Mouse (Mus musculus): Measurements from ENCODE around the gene Chek1. TPM values are rescaled to one million over a fixed set of nuclear protein-coding genes. Genes with fewer than 3 reads are reported as not detected.

Chek1 gene
- polyA plus RNA-seq, 1 experiment: 4.0 TPM

DNA sequence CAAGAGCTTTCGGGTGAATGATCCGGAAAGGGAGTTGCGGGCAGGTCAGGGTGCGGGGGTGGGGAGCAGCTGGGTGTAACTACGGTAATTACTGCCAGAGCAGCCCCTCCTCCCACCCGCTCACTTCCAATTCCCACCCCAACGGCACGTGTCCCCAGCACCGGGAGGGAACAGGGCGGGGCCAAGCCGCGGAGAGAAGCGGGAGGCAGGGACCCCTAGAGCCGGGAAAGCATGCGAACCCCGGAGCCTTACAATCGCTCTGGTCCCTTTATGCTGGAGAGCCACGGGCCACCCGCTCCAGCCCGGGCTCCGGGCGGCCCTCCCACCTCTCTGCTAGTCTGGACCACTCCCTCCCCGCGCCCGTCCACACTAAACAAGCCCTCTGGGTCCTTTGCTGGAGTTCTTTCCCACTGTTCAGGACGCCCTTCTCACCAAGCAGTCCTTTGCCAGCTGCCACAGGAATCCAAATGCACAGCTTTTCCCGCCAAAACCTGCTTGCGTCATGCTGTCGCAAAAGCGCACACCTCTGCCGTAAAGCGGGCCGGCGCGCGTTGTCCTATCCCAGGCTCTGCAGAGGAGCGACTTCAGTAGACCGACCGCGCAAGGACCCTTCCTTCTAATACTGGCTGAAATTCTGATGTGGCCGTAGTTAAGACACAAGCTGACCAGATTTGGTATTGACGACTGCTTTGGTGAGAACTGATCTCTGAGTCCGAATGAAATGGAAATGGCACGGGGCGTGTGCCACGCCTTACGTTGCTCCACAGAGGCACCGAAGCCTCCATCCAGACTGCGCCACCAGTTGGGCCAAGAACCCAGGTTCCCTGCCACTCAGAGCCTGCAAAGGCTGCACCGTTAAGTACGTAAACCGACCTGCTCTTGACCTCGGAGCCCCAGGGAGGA lies 483 bp downstream of the Chek1 start:
- H3K4me3 ChIP-seq (ENCODE audit: control insufficient read depth, insufficient read depth, low read length): peak overlapping the region; percentile 64
- H3K27ac ChIP-seq (ENCODE audit: control insufficient read depth, insufficient read depth, low read length): no peak overlapping the region
- no peaks in the 10 kb centered on the region for H3K27me3 ChIP-seq (ENCODE audit: control insufficient read depth, insufficient read depth, low read length)
- TF ChIP-seq POLR2A (IDR thresholded peaks at IDR 0.05; ENCODE audit: control insufficient read depth, extremely low read depth, insufficient read depth, low read length, poor library complexity) (no peak), CTCF (IDR thresholded peaks at IDR 0.05; ENCODE audit: borderline replicate concordance, control insufficient read depth, extremely low read depth, insufficient read depth, low read length, poor library complexity) (no peak)
- peaks cover 2% of the 10 kb centered on the region; the same call in 1 of the 2 replicates for H3K36me3 ChIP-seq (ENCODE audit: control insufficient read depth, insufficient read depth, low read length)
- peaks cover 4% of the 10 kb centered on the region; the same call in 1 of the 2 replicates for H3K4me1 ChIP-seq (replicated peaks; ENCODE audit: control insufficient read depth, insufficient read depth, low read length)
- WGBS: under 1% methylated on average over 53 of the region's 53 CpGs
- peak; percentile 89 for DNase-seq

DNA sequence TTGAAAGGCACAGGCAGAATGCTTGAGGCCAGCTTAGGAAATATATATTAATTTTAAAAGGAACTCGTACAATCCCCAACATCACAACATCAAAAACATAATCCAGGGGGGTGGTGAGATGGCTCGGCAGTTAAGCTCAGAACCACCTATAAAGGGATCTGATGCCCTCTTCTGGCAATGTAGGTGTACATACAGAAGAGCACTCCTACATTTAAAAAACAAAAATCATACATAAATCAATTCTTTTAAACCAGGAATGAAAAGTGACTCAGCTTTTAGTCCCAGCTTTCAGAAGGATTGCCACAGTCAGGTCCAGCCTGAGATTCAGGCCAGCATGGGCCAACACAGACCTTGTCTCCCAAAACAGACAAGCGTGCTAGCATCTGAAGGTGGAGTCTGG lies 10.2 kb downstream of the Chek1 start:
- TF ChIP-seq POLR2A (IDR thresholded peaks at IDR 0.05; ENCODE audit: control insufficient read depth, extremely low read depth, insufficient read depth, low read length, poor library complexity): no peak
- no peak for TF ChIP-seq CTCF (IDR thresholded peaks at IDR 0.05; ENCODE audit: borderline replicate concordance, control insufficient read depth, extremely low read depth, insufficient read depth, low read length, poor library complexity)
- Histone ChIP-seq H3K27me3 (ENCODE audit: control insufficient read depth, insufficient read depth, low read length) (no peaks in the 10 kb centered on the region), H3K4me3 (ENCODE audit: control insufficient read depth, insufficient read depth, low read length) (no peak overlapping the region), H3K4me1 (replicated peaks; ENCODE audit: control insufficient read depth, insufficient read depth, low read length) (no peaks in the 10 kb centered on the region), H3K27ac (ENCODE audit: control insufficient read depth, insufficient read depth, low read length) (no peak overlapping the region), H3K36me3 (ENCODE audit: control insufficient read depth, insufficient read depth, low read length) (peaks cover 18% of the 10 kb centered on the region; the same call in 1 of the 2 replicates)
- WGBS: 84% methylated on average over 3 of the region's 3 CpGs
- no peak for DNase-seq

DNA sequence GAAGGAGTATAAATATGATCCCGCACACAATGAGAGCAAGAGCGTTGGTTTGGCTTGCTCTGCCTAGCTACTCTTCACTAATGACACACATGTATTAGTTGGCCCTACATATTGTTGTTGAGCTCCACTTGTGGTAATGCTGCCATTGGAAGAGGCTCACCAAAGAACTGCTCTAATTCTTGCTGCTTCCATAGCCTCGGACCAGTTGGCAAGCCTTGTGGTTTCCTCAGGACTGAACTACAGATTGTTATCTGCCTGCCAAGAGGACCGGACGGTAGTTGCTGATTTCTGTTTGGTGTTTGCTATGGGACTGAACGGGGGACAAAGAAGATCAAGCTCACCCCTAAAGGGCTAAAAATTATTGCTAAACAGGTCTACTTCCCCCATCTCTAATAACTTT lies 19.6 kb downstream of the Chek1 start:
- no peak for TF ChIP-seq CTCF (IDR thresholded peaks at IDR 0.05; ENCODE audit: borderline replicate concordance, control insufficient read depth, extremely low read depth, insufficient read depth, low read length, poor library complexity)
- TF ChIP-seq POLR2A (IDR thresholded peaks at IDR 0.05; ENCODE audit: control insufficient read depth, extremely low read depth, insufficient read depth, low read length, poor library complexity): no peak
- 67% methylated on average over 6 of the region's 6 CpGs for WGBS
- Histone ChIP-seq H3K4me3 (ENCODE audit: control insufficient read depth, insufficient read depth, low read length) (no peak overlapping the region), H3K4me1 (replicated peaks; ENCODE audit: control insufficient read depth, insufficient read depth, low read length) (no peaks in the 10 kb centered on the region), H3K36me3 (ENCODE audit: control insufficient read depth, insufficient read depth, low read length) (0 out of 2 replicates have a peak, but pooled peaks cover 8% of the 10 kb centered on the region), H3K27me3 (ENCODE audit: control insufficient read depth, insufficient read depth, low read length) (no peaks in the 10 kb centered on the region), H3K27ac (ENCODE audit: control insufficient read depth, insufficient read depth, low read length) (no peak overlapping the region)
- no peak for DNase-seq

DNA sequence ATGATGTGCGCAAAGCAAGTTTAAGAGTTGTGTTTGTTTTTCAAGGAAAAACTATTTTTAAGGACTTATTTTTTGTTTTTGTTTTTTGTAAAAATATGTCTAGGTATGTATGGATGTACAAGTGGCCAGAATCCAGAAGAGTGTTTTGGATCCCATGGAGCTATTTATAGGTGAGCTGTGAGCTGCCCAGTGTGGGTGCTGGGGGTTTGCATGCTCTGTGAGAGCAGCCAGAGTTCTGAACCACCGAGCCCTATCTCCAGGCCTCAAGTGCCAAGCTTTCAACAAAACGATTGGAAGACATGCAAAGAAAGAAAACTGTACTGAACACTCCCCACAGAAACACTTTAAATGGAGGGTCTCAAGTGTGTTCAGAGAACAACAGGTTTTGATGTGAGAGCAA lies 20.9 kb downstream of the Chek1 start:
- H3K36me3 ChIP-seq (ENCODE audit: control insufficient read depth, insufficient read depth, low read length): 0 out of 2 replicates have a peak, but pooled peaks cover 5% of the 10 kb centered on the region
- 95% methylated on average over 3 of the region's 3 CpGs for WGBS
- H3K4me3 ChIP-seq (ENCODE audit: control insufficient read depth, insufficient read depth, low read length): no peak overlapping the region
- TF ChIP-seq CTCF (IDR thresholded peaks at IDR 0.05; ENCODE audit: borderline replicate concordance, control insufficient read depth, extremely low read depth, insufficient read depth, low read length, poor library complexity) (no peak), POLR2A (IDR thresholded peaks at IDR 0.05; ENCODE audit: control insufficient read depth, extremely low read depth, insufficient read depth, low read length, poor library complexity) (no peak)
- DNase-seq: no peak
- no peaks in the 10 kb centered on the region for H3K4me1 ChIP-seq (replicated peaks; ENCODE audit: control insufficient read depth, insufficient read depth, low read length)
- H3K27me3 ChIP-seq (ENCODE audit: control insufficient read depth, insufficient read depth, low read length): no peaks in the 10 kb centered on the region
- no peak overlapping the region for H3K27ac ChIP-seq (ENCODE audit: control insufficient read depth, insufficient read depth, low read length)

DNA sequence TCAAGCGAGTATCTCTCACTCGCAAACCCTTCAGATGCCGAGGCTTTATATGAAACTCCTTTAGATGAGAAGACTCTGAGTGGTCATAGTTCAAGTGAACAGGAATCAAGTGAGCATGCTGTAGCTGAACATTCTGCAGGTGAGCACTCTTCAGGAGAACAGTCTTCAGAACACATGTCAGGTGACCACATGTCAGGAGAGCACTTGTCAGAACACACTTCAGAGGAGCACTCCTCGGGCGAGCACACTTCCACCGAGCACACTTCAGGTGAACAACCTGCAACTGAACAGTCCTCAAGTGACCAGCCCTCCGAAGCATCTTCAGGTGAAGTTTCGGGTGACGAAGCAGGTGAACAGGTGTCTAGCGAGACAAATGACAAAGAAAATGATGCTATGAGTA lies 32.6 kb downstream of the Chek1 start:
- 96% methylated on average over 10 of the region's 10 CpGs for WGBS
- no peaks in the 10 kb centered on the region for H3K27me3 ChIP-seq (ENCODE audit: control insufficient read depth, insufficient read depth, low read length)
- no peaks in the 10 kb centered on the region for H3K36me3 ChIP-seq (ENCODE audit: control insufficient read depth, insufficient read depth, low read length)
- no peak for DNase-seq
- H3K27ac ChIP-seq (ENCODE audit: control insufficient read depth, insufficient read depth, low read length): no peak overlapping the region
- TF ChIP-seq POLR2A (IDR thresholded peaks at IDR 0.05; ENCODE audit: control insufficient read depth, extremely low read depth, insufficient read depth, low read length, poor library complexity) (no peak), CTCF (IDR thresholded peaks at IDR 0.05; ENCODE audit: borderline replicate concordance, control insufficient read depth, extremely low read depth, insufficient read depth, low read length, poor library complexity) (no peak)
- H3K4me1 ChIP-seq (replicated peaks; ENCODE audit: control insufficient read depth, insufficient read depth, low read length): no peaks in the 10 kb centered on the region
- no peak overlapping the region for H3K4me3 ChIP-seq (ENCODE audit: control insufficient read depth, insufficient read depth, low read length)

DNA sequence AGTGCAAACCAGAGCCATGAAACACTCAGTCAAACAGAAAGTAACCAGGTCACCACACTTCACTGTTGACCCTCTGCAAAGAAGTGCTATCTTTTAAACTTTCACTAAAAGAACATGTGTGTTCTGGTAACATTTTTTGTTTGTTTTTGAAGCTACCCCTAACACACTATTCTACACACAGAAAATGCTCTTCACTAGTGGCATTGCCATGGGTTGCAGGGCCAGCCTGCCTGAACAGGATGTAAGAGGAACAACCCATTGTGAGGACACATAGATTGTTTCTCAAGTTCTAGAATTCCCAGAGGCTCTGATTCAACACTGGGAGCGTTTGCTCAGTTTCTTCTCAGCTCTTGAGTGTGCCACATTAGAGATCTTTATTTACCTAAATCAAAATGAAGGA lies 33.9 kb downstream of the Chek1 start, which contains the start of gene Acrv1:
Acrv1 (plus strand) TSS at position 301 of the 400 bp plus-strand sequence.
- H3K27ac ChIP-seq (ENCODE audit: control insufficient read depth, insufficient read depth, low read length): no peak within 1 kb of the TSS
- H3K4me1 ChIP-seq (replicated peaks; ENCODE audit: control insufficient read depth, insufficient read depth, low read length): no peaks in the 10 kb centered on the region
- H3K36me3 ChIP-seq (ENCODE audit: control insufficient read depth, insufficient read depth, low read length): no peaks in the 10 kb centered on the region
- no peak for TF ChIP-seq CTCF (IDR thresholded peaks at IDR 0.05; ENCODE audit: borderline replicate concordance, control insufficient read depth, extremely low read depth, insufficient read depth, low read length, poor library complexity)
- no peak for TF ChIP-seq POLR2A (IDR thresholded peaks at IDR 0.05; ENCODE audit: control insufficient read depth, extremely low read depth, insufficient read depth, low read length, poor library complexity)
- no peak within 1 kb of the TSS for H3K4me3 ChIP-seq (ENCODE audit: control insufficient read depth, insufficient read depth, low read length)
- no peak for DNase-seq
- no peaks in the 10 kb centered on the region for H3K27me3 ChIP-seq (ENCODE audit: control insufficient read depth, insufficient read depth, low read length)
- WGBS: 76% methylated on average over 1 of the region's 1 CpGs
